ENCODE assay signal across 24 mouse cellular contexts in the genomic region with DNA sequence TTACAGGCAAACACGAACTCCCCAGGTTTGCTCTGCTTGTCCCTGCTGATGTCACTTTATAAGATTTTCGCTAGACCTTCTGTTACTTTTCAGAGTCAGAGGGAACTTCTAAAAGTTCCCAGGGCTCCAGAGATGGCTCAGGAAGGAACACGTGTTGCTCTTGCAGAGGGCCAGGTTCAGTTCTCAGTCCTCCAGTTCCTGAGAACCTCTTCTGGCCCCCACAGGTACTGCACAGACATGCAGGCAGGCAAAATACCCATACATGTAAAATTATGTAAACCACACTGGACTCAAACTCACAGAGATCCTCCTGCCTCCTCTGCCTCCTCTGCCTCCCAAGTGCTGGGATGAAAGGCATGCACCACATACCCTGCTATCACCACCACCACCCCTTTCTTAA. TPM values are rescaled to one million over a fixed set of nuclear protein-coding genes. Genes with fewer than 3 reads are reported as not detected.
DNase-seq lines count a peak whose midpoint lies in the region; ATAC-seq and TF ChIP-seq lines count a peak whose summit lies in the region.
"Had no signal": no experiment of that assay in that cellular context is flagged by ENCODE, and none has a peak within 500 bp of the region (broad histone marks: within the 10 kb centered on the region; RNA-seq: fewer than 3 reads in every experiment).

No protein-coding gene starts in this region.

- peak; percentile 12 for DNase-seq in liver, adult 2 months (ENCODE audit: extremely low read depth, low read depth, low spot score)
- no peak for DNase-seq in liver
- peak; percentile 29 for DNase-seq in A20 (ENCODE audit: low read depth, low spot score)
- DNase-seq in ES-CJ7 (ENCODE audit: low read depth, low spot score) = peak; percentile 55
- DNase-seq in layer of hippocampus, adult 18-20 months (ENCODE audit: low spot score in 2 of 2) = no peak
- DNase-seq in cerebellum, adult 11-12 months = no peak
- no peak for DNase-seq in left cerebral cortex, adult 2 months (ENCODE audit: extremely low spot score in 1 of 2, low spot score in 2 of 2)
- DNase-seq: gastrocnemius, postnatal 25 days; right cerebral cortex, adult 18-20 months had no signal

- TF ChIP-seq CTCF in liver, adult 2 months (IDR thresholded peaks at IDR 0.05; ENCODE audit: low read depth, low read length) = peak; percentile 5; the same call in 1 of the 2 replicates
- TF ChIP-seq CTCF in left cerebral cortex, adult 2 months (IDR thresholded peaks at IDR 0.05) = no peak

- H3K4me3 ChIP-seq in liver, adult 2 months (ENCODE audit: insufficient read depth, low read depth, low read length) = no peak overlapping the region
- no peak overlapping the region for H3K4me3 ChIP-seq in left cerebral cortex, adult 2 months
- H3K4me3 ChIP-seq: embryonic facial prominence, embryonic 10.5 days; heart, embryonic 10.5 days; stomach, embryonic 15.5 days had no signal

- H3K4me1 ChIP-seq in liver, adult 2 months (ENCODE audit: control insufficient read depth, insufficient read depth, low read length) = peaks cover 5% of the 10 kb centered on the region; the same call in 1 of the 2 replicates

- no peak overlapping the region for H3K27ac ChIP-seq in liver, adult 2 months (replicated peaks; ENCODE audit: insufficient read depth, low read depth, low read length)
- H3K27ac ChIP-seq in left cerebral cortex, adult 2 months = no peak overlapping the region
- H3K27ac ChIP-seq: embryonic facial prominence, embryonic 10.5 days; heart, embryonic 10.5 days; hindbrain, embryonic 14.5 days; macrophage; stomach, embryonic 15.5 days had no signal

- H3K9ac ChIP-seq in liver, adult 2 months (ENCODE audit: low read depth, low read length) = no peak overlapping the region
- H3K9ac ChIP-seq: hindbrain, embryonic 14.5 days; stomach, embryonic 15.5 days had no signal

- H3K27me3 ChIP-seq in liver, adult 2 months (ENCODE audit: control insufficient read depth, insufficient read depth, low read length) = no peaks in the 10 kb centered on the region
- H3K27me3 ChIP-seq: stomach, embryonic 15.5 days had no signal

- H3K36me3 ChIP-seq in liver, adult 2 months (ENCODE audit: control insufficient read depth, insufficient read depth, low read length) = no peaks in the 10 kb centered on the region
- H3K36me3 ChIP-seq: embryonic facial prominence, embryonic 10.5 days; heart, embryonic 10.5 days; stomach, embryonic 15.5 days had no signal

- TF ChIP-seq POLR2A in liver, adult 2 months (IDR thresholded peaks at IDR 0.05; ENCODE audit: extremely low read depth, insufficient read depth, low read length) = no peak

- WGBS in liver, adult 2 months = 68% methylated on average over 3 of the region's 3 CpGs

- intact Hi-C loops in left cerebral cortex, adult 2 months (cut with DNase I) = no loop called here

- no peaks in the 10 kb centered on the region for H3K79me2 ChIP-seq in liver, adult 2 months (ENCODE audit: control insufficient read depth, insufficient read depth, low read length)

- peak; percentile 26; the same call in 1 of the 2 replicates for ATAC-seq in megakaryocyte, adult 5-6 weeks (ENCODE audit: poor library complexity, severe bottlenecking)
- ATAC-seq: forebrain, embryonic 16.5 days; midbrain, embryonic 16.5 days; Patski had no signal

RNA-seq across cellular contexts. Expression of a gene that starts 12.4 kb away (rescaled TPM):
- total RNA-seq in liver, adult 2 months (2014; rRNA removed) = 13.2 and 15.7 TPM in 2 replicates
- polyA plus RNA-seq in liver, adult 2 months (2012; rRNA removed) = 1.8 and 2.8 TPM in 2 replicates
- 178 and 200 TPM in 2 replicates for total RNA-seq in megakaryocyte, adult 5-6 weeks (2015)
- total RNA-seq in megakaryocyte, adult 5-6 weeks (2017) = 204 and 207 TPM in 2 replicates
- 10 to 100 TPM; 22.1 to 24.4 TPM for total RNA-seq in layer of hippocampus, adult 18-20 months (2021)
- 10 to 100 TPM; 20.7 to 22.3 TPM for total RNA-seq in left cerebral cortex, adult 2 months (2021)

RNA-seq across cellular contexts. Expression of a gene that starts 26.5 kb away (rescaled TPM):
- 0.13 and 0.55 TPM in 2 replicates for total RNA-seq in liver, adult 2 months (2014; rRNA removed)
- polyA plus RNA-seq in liver, adult 2 months (2012; rRNA removed) = 0.09 and 0.93 TPM in 2 replicates
- not detected in 2 replicates for total RNA-seq in megakaryocyte, adult 5-6 weeks (2015)
- not detected in 2 replicates for total RNA-seq in megakaryocyte, adult 5-6 weeks (2017)
- total RNA-seq in layer of hippocampus, adult 18-20 months (2021) = not detected
- not detected for total RNA-seq in left cerebral cortex, adult 2 months (2021)
- total RNA-seq: gastrocnemius, postnatal 25 days; heart, postnatal 10 days; layer of hippocampus, postnatal 14 days; left cerebral cortex, postnatal 14 days had no signal
- polyA plus RNA-seq: embryonic facial prominence, embryonic 10.5 days; heart, embryonic 10.5 days; hindbrain, embryonic 14.5 days; limb, embryonic 14.5 days; lung, adult 2 months; macrophage; midbrain, embryonic 16.5 days; neural tube, embryonic 11.5 days; Patski; stomach, embryonic 15.5 days had no signal

Comparison
In these comparisons a context has a peak if more than half of its experiments do, and no peak if none do; other contexts are left out.
1. DNase-seq: peak in liver, adult 2 months (single experiment), A20 (single experiment) and ES-CJ7 (single experiment); none in liver (single experiment), layer of hippocampus, adult 18-20 months (0 of 2), cerebellum, adult 11-12 months (single experiment) and left cerebral cortex, adult 2 months (0 of 2).
2. RNA of a gene that starts 12.4 kb away (total RNA-seq): 178 to 207 TPM in megakaryocyte, adult 5-6 weeks; 22.1 to 24.4 TPM in layer of hippocampus, adult 18-20 months, 20.7 to 22.3 TPM in left cerebral cortex, adult 2 months and 13.2 to 15.7 TPM in liver, adult 2 months; every median in the first group is over 4 times any median in the second.